Mouse (Mus musculus) lung, embryonic 15.5 days (tissue): Measurements from ENCODE around the gene Hoxd12. TPM values are rescaled to one million over a fixed set of nuclear protein-coding genes. Genes with fewer than 3 reads are reported as not detected.

Experiments
- ATAC-seq: fragments of 200-750 bp; cut with Nextera tagmentation; 2 replicates; pipeline ENCODE4 v1.8.0; 2017; ENCODE audit warnings: moderate number of reproducible peaks, borderline replicate concordance; ENCODE audit not compliant: low FRiP score, low TSS enrichment; ENCODE audit errors: extremely low read depth
- H3K27ac ChIP-seq: fragments of 300-500 bp; sonication (generic); 2 replicates; pipeline ENCODE4 v1.5.1; 2015; ENCODE audit warnings: moderate library complexity, mild to moderate bottlenecking, inconsistent platforms
- H3K27me3 ChIP-seq: fragments of 300-500 bp; sonication (generic); 2 replicates; pipeline ENCODE4 v1.6.1; 2015; ENCODE audit warnings: inconsistent platforms
- H3K36me3 ChIP-seq: fragments of 300-500 bp; sonication (generic); 2 replicates; pipeline ENCODE4 v1.6.1; 2015; ENCODE audit warnings: inconsistent platforms
- H3K4me1 ChIP-seq: fragments of 300-500 bp; sonication (generic); 2 replicates; pipeline ENCODE4 v1.6.1; 2015; ENCODE audit warnings: inconsistent platforms
- H3K4me2 ChIP-seq: fragments of 300-500 bp; sonication (generic); 2 replicates; pipeline ENCODE4 v1.6.1; 2015; ENCODE audit warnings: inconsistent platforms, mild to moderate bottlenecking, moderate library complexity
- H3K4me3 ChIP-seq: fragments of 300-500 bp; sonication (generic); 2 replicates; pipeline ENCODE4 v1.5.1; 2015; ENCODE audit warnings: mild to moderate bottlenecking, inconsistent platforms
- H3K9ac ChIP-seq: fragments of 300-500 bp; sonication (generic); 2 replicates; pipeline ENCODE4 v1.6.1; 2015; ENCODE audit warnings: inconsistent platforms
- H3K9me3 ChIP-seq: fragments of 300-500 bp; sonication (generic); 2 replicates; pipeline ENCODE4 v1.6.1; 2016; ENCODE audit warnings: inconsistent platforms
- WGBS: fragments of 180-500 bp; shearing (Covaris S2); methylation state at CpG from one replicate; pipeline ENCODE4 v1.1.7; 2015; 5-methylcytosine and 5-hydroxymethylcytosine counted together
- polyA plus RNA-seq: library from polyadenylated mRNA; unstranded; fragments of >200 nt; fragmentation: Nextera tagmentation; extraction: Ambion mirVana; gene quantifications from 2 replicates; pipeline ENCODE4 v1.2.1, GENCODE M21; 2015

Hoxd12 gene
- polyA plus RNA-seq, 1 experiment from 2014 or later = not detected

DNA sequence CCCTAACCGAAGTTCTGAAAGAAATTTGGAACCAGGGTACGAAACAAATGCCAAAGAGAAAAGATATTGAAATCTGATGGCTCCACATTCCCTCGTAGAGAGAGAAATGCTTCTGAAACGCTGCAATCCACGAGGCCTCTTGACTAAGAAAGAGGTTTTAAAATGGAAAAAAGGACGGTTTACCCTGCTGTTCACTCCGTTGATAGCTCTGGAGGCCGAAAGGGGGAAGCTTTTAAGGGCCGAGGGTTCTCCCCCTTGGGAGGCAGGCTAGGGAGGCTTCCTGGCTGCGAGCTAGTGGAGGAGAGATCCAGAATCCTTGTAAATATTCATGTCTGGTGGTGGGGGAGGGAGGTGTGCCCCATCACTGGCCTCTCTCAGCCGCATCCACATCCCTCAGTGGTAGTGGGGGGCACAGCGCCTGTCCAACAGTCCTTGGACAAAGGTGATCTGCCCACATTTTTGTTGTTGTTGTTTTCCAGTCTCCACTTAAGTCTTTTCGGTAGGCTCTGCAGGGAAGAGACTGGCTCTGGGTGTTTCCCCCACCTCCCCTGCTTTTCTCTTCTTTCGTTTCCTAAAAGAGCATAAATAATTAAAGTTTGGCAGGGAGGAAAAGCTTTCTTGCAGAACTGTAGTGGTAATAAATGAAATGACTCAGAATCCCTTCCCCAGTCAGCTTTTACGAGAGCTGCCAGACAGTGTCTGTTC is 4.2 kb downstream of the Hoxd12 start, which contains the start of gene Hoxd11:
Hoxd11 (plus strand) TSS at position 667 of the 705 bp plus-strand sequence.
- peaks cover 100% of the 10 kb centered on the region for H3K27me3 ChIP-seq
- no peak within 1 kb of the TSS for H3K27ac ChIP-seq
- ATAC-seq = no peak
- H3K4me2 ChIP-seq = no peak within 1 kb of the TSS
- no peak within 1 kb of the TSS for H3K4me3 ChIP-seq
- peaks cover 13% of the 10 kb centered on the region for H3K4me1 ChIP-seq
- H3K9me3 ChIP-seq = no peaks in the 10 kb centered on the region
- H3K9ac ChIP-seq = no peak within 1 kb of the TSS
- no peaks in the 10 kb centered on the region for H3K36me3 ChIP-seq
- WGBS = 3% methylated on average over 15 of the region's 15 CpGs

DNA sequence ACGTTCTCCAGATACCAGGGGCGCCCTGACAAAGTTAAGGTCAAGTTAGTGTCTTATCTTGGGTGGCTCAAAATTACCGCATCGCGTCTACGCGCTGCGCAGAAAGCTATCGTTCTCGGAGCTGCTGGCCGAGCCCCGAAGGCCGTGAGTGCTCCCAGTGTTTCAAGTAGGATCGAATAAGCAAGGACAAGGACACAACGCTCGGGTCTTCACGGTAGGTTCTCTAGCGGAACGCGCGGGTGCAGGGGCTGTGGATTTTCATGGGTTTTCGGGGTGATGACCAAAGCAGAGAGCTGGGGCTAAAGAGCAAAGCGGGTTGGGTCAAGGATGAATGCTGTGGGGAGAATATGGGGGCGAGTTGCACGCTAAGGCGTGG is 4.8 kb downstream of the Hoxd12 start:
- WGBS = under 1% methylated on average over 26 of the region's 26 CpGs
- Histone ChIP-seq H3K4me3 (no peak overlapping the region), H3K9me3 (no peaks in the 10 kb centered on the region), H3K27me3 (peaks cover 100% of the 10 kb centered on the region), H3K27ac (no peak overlapping the region), H3K4me2 (no peak overlapping the region), H3K9ac (no peak overlapping the region), H3K4me1 (peaks cover 13% of the 10 kb centered on the region), H3K36me3 (no peaks in the 10 kb centered on the region)
- no peak for ATAC-seq

DNA sequence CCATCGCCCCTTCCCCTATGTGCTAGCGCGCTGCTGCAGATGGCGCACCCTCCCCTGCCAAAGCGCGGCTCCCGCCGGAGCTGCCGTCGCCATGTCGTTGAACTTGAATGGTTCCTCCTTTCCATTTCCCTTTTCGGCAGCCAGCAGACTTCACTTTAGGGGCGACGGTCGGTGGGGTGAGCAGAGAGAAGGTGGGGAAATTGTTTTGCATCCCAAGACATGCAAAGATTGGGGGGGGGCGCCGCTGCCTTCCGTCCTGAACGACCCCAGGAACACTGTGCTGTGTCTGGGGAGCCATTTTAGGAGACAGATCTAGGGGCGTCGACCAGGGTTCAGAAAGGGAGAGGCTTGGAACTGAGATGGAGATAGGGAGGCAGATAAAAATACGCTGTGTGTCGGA is 5.2 kb downstream of the Hoxd12 start:
- no peak overlapping the region for H3K27ac ChIP-seq
- H3K4me1 ChIP-seq = peaks cover 13% of the 10 kb centered on the region
- H3K9ac ChIP-seq = no peak overlapping the region
- H3K9me3 ChIP-seq = no peaks in the 10 kb centered on the region
- peaks cover 100% of the 10 kb centered on the region for H3K27me3 ChIP-seq
- ATAC-seq = no peak
- H3K4me3 ChIP-seq = no peak overlapping the region
- H3K4me2 ChIP-seq = no peak overlapping the region
- H3K36me3 ChIP-seq = no peaks in the 10 kb centered on the region
- under 1% methylated on average over 23 of the region's 23 CpGs for WGBS

DNA sequence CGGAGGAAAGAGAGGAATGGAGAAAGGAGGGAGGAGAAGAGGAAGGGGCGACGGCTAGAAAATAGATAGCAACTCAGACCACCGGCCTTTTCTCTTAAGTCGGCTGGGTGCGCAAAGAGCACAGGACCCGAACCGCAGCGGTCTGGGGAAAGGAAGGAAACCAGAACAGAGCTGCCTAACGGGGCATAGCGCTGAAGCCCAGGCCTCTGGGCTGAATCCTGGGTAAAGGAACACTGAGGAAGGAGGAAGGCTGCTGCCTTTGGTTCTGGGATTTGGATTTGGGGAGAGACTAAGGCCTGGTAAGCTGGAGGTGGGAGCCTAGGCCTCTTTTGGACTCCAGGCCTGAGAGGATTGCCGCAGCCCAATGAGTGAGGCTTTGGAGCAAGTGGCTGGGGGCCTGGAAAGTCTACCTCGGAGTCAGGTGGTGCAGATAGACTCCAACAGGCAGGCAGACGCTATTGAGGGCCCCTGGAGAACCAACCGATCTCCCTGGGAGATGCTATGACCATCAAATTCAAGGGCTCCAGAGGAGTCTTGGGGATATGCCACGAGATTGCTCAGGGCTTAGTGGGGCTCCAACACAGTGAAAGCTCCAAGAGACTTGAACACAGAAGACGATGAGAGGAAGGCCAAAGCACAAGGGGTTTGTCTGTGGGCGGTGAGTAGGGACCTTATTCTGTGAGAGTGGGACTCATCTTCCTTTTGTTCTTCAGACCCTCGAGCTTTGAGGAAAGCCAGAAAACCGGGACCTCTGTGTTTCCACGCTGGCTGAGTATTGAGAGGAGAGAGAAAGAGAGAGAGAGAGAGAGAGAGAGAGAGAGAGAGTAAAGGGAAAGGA is 6.0 kb downstream of the Hoxd12 start:
- no peaks in the 10 kb centered on the region for H3K36me3 ChIP-seq
- no peak overlapping the region for H3K27ac ChIP-seq
- no peak overlapping the region for H3K4me3 ChIP-seq
- no peak overlapping the region for H3K4me2 ChIP-seq
- H3K9ac ChIP-seq = no peak overlapping the region
- peaks cover 100% of the 10 kb centered on the region for H3K27me3 ChIP-seq
- no peak for ATAC-seq
- peaks cover 13% of the 10 kb centered on the region for H3K4me1 ChIP-seq
- WGBS = 3% methylated on average over 21 of the region's 21 CpGs
- H3K9me3 ChIP-seq = no peaks in the 10 kb centered on the region

GRCm38 (mm10) chr2:74681594-74682531 is 7.0 kb downstream of the Hoxd12 start:
- no peak overlapping the region for H3K27ac ChIP-seq
- no peaks in the 10 kb centered on the region for H3K36me3 ChIP-seq
- H3K4me3 ChIP-seq = peak overlapping the region; percentile 20
- WGBS = under 1% methylated on average over 78 of the region's 78 CpGs
- peaks cover 13% of the 10 kb centered on the region for H3K4me1 ChIP-seq
- H3K9ac ChIP-seq = no peak overlapping the region
- H3K9me3 ChIP-seq = no peaks in the 10 kb centered on the region
- no peak; the same call in 1 of the 2 replicates for ATAC-seq
- peak overlapping the region; percentile 46 for H3K4me2 ChIP-seq
- H3K27me3 ChIP-seq = peaks cover 99% of the 10 kb centered on the region

DNA sequence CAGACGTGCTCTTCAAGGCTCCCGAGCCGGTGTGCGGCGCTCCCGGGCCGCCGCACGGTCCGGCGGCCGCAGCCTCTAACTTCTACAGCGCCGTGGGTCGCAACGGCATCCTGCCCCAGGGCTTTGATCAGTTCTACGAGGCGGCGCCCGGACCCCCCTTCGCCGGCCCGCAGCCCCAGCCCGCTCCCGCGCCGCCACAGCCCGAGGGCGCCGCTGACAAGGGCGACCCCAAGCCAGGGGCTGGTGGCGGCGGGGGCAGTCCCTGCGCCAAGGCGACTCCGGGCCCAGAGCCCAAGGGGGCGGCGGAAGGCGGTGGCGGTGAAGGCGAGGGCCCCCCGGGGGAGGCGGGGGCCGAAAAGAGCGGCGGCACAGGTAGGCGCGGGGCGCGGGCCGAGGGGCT is 8.0 kb downstream of the Hoxd12 start:
- peak overlapping the region; percentile 46 for H3K4me2 ChIP-seq
- WGBS = under 1% methylated on average over 45 of the region's 51 CpGs
- no peaks in the 10 kb centered on the region for H3K9me3 ChIP-seq
- H3K27me3 ChIP-seq = peaks cover 99% of the 10 kb centered on the region
- H3K4me1 ChIP-seq = peaks cover 13% of the 10 kb centered on the region
- H3K36me3 ChIP-seq = no peaks in the 10 kb centered on the region
- H3K4me3 ChIP-seq = peak overlapping the region; percentile 20
- no peak overlapping the region for H3K27ac ChIP-seq
- no peak overlapping the region for H3K9ac ChIP-seq
- ATAC-seq = no peak

- Histone ChIP-seq H3K9ac (no peak overlapping the region), H3K27me3 (peaks cover 99% of the 10 kb centered on the region), H3K9me3 (no peaks in the 10 kb centered on the region), H3K4me2 (no peak overlapping the region), H3K36me3 (no peaks in the 10 kb centered on the region), H3K27ac (no peak overlapping the region), H3K4me1 (peaks cover 13% of the 10 kb centered on the region), H3K4me3 (no peak overlapping the region)
- ATAC-seq = no peak
- 1% methylated on average over 18 of the region's 18 CpGs for WGBS
Measured at GRCm38 (mm10) chr2:74683471-74683951, 8.7 kb downstream of the Hoxd12 start.

GRCm38 (mm10) chr2:74684106-74684505 is 9.3 kb downstream of the Hoxd12 start:
- ATAC-seq = no peak
- WGBS = 2% methylated on average over 12 of the region's 12 CpGs

GRCm38 (mm10) chr2:74685059-74685603 is 10.3 kb downstream of the Hoxd12 start:
- 12% methylated on average over 4 of the region's 4 CpGs for WGBS
- Histone ChIP-seq H3K4me1 (peaks cover 13% of the 10 kb centered on the region), H3K27me3 (peaks cover 99% of the 10 kb centered on the region), H3K4me2 (no peak overlapping the region), H3K9me3 (no peaks in the 10 kb centered on the region), H3K4me3 (no peak overlapping the region), H3K36me3 (no peaks in the 10 kb centered on the region), H3K27ac (no peak overlapping the region), H3K9ac (no peak overlapping the region)
- no peak for ATAC-seq

More at GRCm38 (mm10) chr2:74684106-74684505, 9.3 kb downstream of the Hoxd12 start:
- Histone ChIP-seq H3K9ac (no peak overlapping the region), H3K36me3 (no peaks in the 10 kb centered on the region), H3K4me3 (no peak overlapping the region), H3K9me3 (no peaks in the 10 kb centered on the region), H3K27me3 (peaks cover 99% of the 10 kb centered on the region), H3K4me2 (no peak overlapping the region), H3K27ac (no peak overlapping the region), H3K4me1 (peaks cover 13% of the 10 kb centered on the region)

DNA sequence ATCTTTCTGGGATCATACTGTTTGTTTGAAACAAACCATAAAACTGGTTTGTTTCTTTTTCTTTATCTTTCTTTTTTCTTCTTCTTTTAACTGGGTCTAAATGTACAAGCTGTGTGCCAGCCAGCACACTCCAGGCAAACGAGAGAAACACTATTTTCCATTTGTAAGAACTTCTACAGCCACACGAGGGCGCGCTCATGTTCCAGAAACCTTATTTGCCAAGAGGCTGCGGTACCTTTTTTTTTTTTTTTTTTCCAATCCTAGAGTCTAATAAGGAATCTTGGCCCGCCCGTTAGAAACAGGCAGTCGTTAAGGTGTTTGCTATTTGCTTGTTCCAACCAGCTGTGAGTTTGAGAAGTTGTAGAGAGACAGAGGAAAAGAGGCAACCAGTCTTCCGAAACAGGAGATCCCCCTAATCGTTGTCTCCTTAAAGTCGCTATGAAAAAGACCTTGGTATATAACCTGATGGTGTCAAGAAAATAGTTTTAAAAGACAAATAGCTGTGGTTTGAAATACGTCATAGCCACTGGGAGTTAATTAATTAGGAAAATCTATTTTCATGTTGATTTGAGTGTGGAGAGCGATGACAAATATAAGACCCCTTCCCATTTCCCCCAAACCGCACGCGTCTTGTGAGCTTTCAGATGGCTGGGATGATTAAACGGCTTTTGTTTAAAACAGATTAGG is 11.6 kb downstream of the Hoxd12 start:
- Histone ChIP-seq H3K36me3 (no peaks in the 10 kb centered on the region), H3K27ac (no peak overlapping the region), H3K9ac (no peak overlapping the region), H3K9me3 (no peaks in the 10 kb centered on the region), H3K4me2 (no peak overlapping the region), H3K27me3 (peaks cover 97% of the 10 kb centered on the region), H3K4me3 (no peak overlapping the region), H3K4me1 (peaks cover 15% of the 10 kb centered on the region)
- 5% methylated on average over 17 of the region's 17 CpGs for WGBS
- ATAC-seq = no peak
